Mouse (Mus musculus): ENCODE data around the gene Mt1. TPM values are rescaled to one million over a fixed set of nuclear protein-coding genes. Genes with fewer than 3 reads are reported as not detected.

The Mt1 gene
- polyA plus RNA-seq, 1 experiment from 2014 or later, result 2,068 TPM

- Histone ChIP-seq H3K27me3 (replicated peaks; ENCODE audit: control insufficient read depth, insufficient read depth, low read length) (no peaks in the 10 kb centered on the region), H3K4me2 (replicated peaks; ENCODE audit: low read depth) (no peak overlapping the region), H3K9ac (ENCODE audit: low read depth, low read length) (no peak overlapping the region), H3K27ac (ENCODE audit: low read depth, low read length) (no peak overlapping the region), H3K4me3 (ENCODE audit: low read depth, low read length) (no peak overlapping the region), H3K9me3 (ENCODE audit: control insufficient read depth) (no peaks in the 10 kb centered on the region), H3K4me1 (replicated peaks; ENCODE audit: control insufficient read depth, insufficient read depth, low read length) (peaks cover 5% of the 10 kb centered on the region; the same call in 1 of the 2 replicates), H3K36me3 (ENCODE audit: control insufficient read depth, insufficient read depth) (no peaks in the 10 kb centered on the region)
- no peak for ATAC-seq
- TF ChIP-seq CTCF (IDR thresholded peaks at IDR 0.05; ENCODE audit: low read depth), result no peak
- WGBS, result 76% methylated on average over 7 of the region's 7 CpGs
Observed at GRCm38 (mm10) chr8:94136192-94136591, 42.7 kb upstream of the Mt1 start.

GRCm38 (mm10) chr8:94136933-94137332 lies 41.9 kb upstream of the Mt1 start, which contains the start of gene Mt4:
Mt4 (plus strand) TSS chr8:94137197.
- H3K9ac ChIP-seq (ENCODE audit: low read depth, low read length), result no peak within 1 kb of the TSS
- H3K4me2 ChIP-seq (replicated peaks; ENCODE audit: low read depth), result peak within 1 kb of the TSS; percentile 37; the same call in 1 of the 2 replicates
- no peak within 1 kb of the TSS for H3K4me3 ChIP-seq (ENCODE audit: low read depth, low read length)
- TF ChIP-seq CTCF (IDR thresholded peaks at IDR 0.05; ENCODE audit: low read depth), result no peak
- H3K36me3 ChIP-seq (ENCODE audit: control insufficient read depth, insufficient read depth), result no peaks in the 10 kb centered on the region
- 31% methylated on average over 6 of the region's 6 CpGs for WGBS
- peak; percentile 89 for ATAC-seq
- no peak within 1 kb of the TSS for H3K27ac ChIP-seq (ENCODE audit: low read depth, low read length)
- H3K27me3 ChIP-seq (replicated peaks; ENCODE audit: control insufficient read depth, insufficient read depth, low read length), result no peaks in the 10 kb centered on the region
- H3K4me1 ChIP-seq (replicated peaks; ENCODE audit: control insufficient read depth, insufficient read depth, low read length), result peaks cover 5% of the 10 kb centered on the region; the same call in 1 of the 2 replicates
- H3K9me3 ChIP-seq (ENCODE audit: control insufficient read depth), result no peaks in the 10 kb centered on the region

GRCm38 (mm10) chr8:94140266-94140795 lies 38.6 kb upstream of the Mt1 start:
- H3K9me3 ChIP-seq (ENCODE audit: control insufficient read depth), result no peaks in the 10 kb centered on the region
- H3K27ac ChIP-seq (ENCODE audit: low read depth, low read length), result no peak overlapping the region
- no peak overlapping the region for H3K4me2 ChIP-seq (replicated peaks; ENCODE audit: low read depth)
- H3K36me3 ChIP-seq (ENCODE audit: control insufficient read depth, insufficient read depth), result no peaks in the 10 kb centered on the region
- H3K4me1 ChIP-seq (replicated peaks; ENCODE audit: control insufficient read depth, insufficient read depth, low read length), result peaks cover 5% of the 10 kb centered on the region; the same call in 1 of the 2 replicates
- 86% methylated on average over 4 of the region's 4 CpGs for WGBS
- no peak for ATAC-seq
- no peaks in the 10 kb centered on the region for H3K27me3 ChIP-seq (replicated peaks; ENCODE audit: control insufficient read depth, insufficient read depth, low read length)
- no peak for TF ChIP-seq CTCF (IDR thresholded peaks at IDR 0.05; ENCODE audit: low read depth)
- no peak overlapping the region for H3K9ac ChIP-seq (ENCODE audit: low read depth, low read length)
- no peak overlapping the region for H3K4me3 ChIP-seq (ENCODE audit: low read depth, low read length)

- no peak overlapping the region for H3K4me3 ChIP-seq (ENCODE audit: low read depth, low read length)
- H3K4me2 ChIP-seq (replicated peaks; ENCODE audit: low read depth), result no peak overlapping the region
- H3K36me3 ChIP-seq (ENCODE audit: control insufficient read depth, insufficient read depth), result no peaks in the 10 kb centered on the region
- H3K27me3 ChIP-seq (replicated peaks; ENCODE audit: control insufficient read depth, insufficient read depth, low read length), result no peaks in the 10 kb centered on the region
- no peak for ATAC-seq
- no peak overlapping the region for H3K9ac ChIP-seq (ENCODE audit: low read depth, low read length)
- no peaks in the 10 kb centered on the region; the same call in 1 of the 2 replicates for H3K4me1 ChIP-seq (replicated peaks; ENCODE audit: control insufficient read depth, insufficient read depth, low read length)
- no peak for TF ChIP-seq CTCF (IDR thresholded peaks at IDR 0.05; ENCODE audit: low read depth)
- H3K27ac ChIP-seq (ENCODE audit: low read depth, low read length), result no peak overlapping the region
- WGBS, result 41% methylated on average over 5 of the region's 5 CpGs
- H3K9me3 ChIP-seq (ENCODE audit: control insufficient read depth), result no peaks in the 10 kb centered on the region
Observed at GRCm38 (mm10) chr8:94148236-94148635, 30.6 kb upstream of the Mt1 start.

GRCm38 (mm10) chr8:94150925-94151324 lies 28.0 kb upstream of the Mt1 start:
- 75% methylated on average over 5 of the region's 5 CpGs for WGBS
- Histone ChIP-seq H3K4me3 (ENCODE audit: low read depth, low read length) (no peak overlapping the region), H3K27ac (ENCODE audit: low read depth, low read length) (no peak overlapping the region), H3K9ac (ENCODE audit: low read depth, low read length) (no peak overlapping the region), H3K9me3 (ENCODE audit: control insufficient read depth) (no peaks in the 10 kb centered on the region), H3K4me1 (replicated peaks; ENCODE audit: control insufficient read depth, insufficient read depth, low read length) (no peaks in the 10 kb centered on the region; the same call in 1 of the 2 replicates), H3K4me2 (replicated peaks; ENCODE audit: low read depth) (no peak overlapping the region), H3K27me3 (replicated peaks; ENCODE audit: control insufficient read depth, insufficient read depth, low read length) (0 out of 2 replicates have a peak, but pooled peaks cover 4% of the 10 kb centered on the region), H3K36me3 (ENCODE audit: control insufficient read depth, insufficient read depth) (no peaks in the 10 kb centered on the region)
- no peak for ATAC-seq
- no peak for TF ChIP-seq CTCF (IDR thresholded peaks at IDR 0.05; ENCODE audit: low read depth)

GRCm38 (mm10) chr8:94152513-94153300 lies 26.2 kb upstream of the Mt1 start, which contains the start of gene Mt3:
Mt3 (plus strand) TSS chr8:94152607.
- Histone ChIP-seq H3K27ac (ENCODE audit: low read depth, low read length) (no peak within 1 kb of the TSS), H3K4me1 (replicated peaks; ENCODE audit: control insufficient read depth, insufficient read depth, low read length) (no peaks in the 10 kb centered on the region; the same call in 1 of the 2 replicates), H3K27me3 (replicated peaks; ENCODE audit: control insufficient read depth, insufficient read depth, low read length) (0 out of 2 replicates have a peak, but pooled peaks cover 4% of the 10 kb centered on the region), H3K9me3 (ENCODE audit: control insufficient read depth) (no peaks in the 10 kb centered on the region), H3K9ac (ENCODE audit: low read depth, low read length) (0 out of 2 replicates have a peak within 1 kb of the TSS, but pooled peaks have one; percentile 3), H3K4me3 (ENCODE audit: low read depth, low read length) (peak within 1 kb of the TSS; percentile 22), H3K4me2 (replicated peaks; ENCODE audit: low read depth) (peak within 1 kb of the TSS; percentile 62), H3K36me3 (ENCODE audit: control insufficient read depth, insufficient read depth) (no peaks in the 10 kb centered on the region)
- ATAC-seq, result 0 out of 2 replicates have a peak, but pooled peaks have one; percentile 42
- TF ChIP-seq CTCF (IDR thresholded peaks at IDR 0.05; ENCODE audit: low read depth), result peak; percentile 61
- WGBS, result 3% methylated on average over 29 of the region's 29 CpGs
